Mouse (Mus musculus) bone marrow, adult 2 months (tissue): ENCODE measurements around the gene Matn1.

Experiments used
- CTCF ChIP-seq: fragments of 200-500 bp; IDR thresholded peaks from 2 replicates; pipeline ENCODE4 v1.5.1; 2011; ENCODE audit warnings: low read length, control low read depth; ENCODE audit not compliant: control insufficient read depth, insufficient read depth
- POLR2A ChIP-seq: fragments of 200-500 bp; IDR thresholded peaks from 2 replicates; pipeline ENCODE4 v1.6.1; 2011; ENCODE audit warnings: low read depth, mild to moderate bottlenecking, control low read depth, low read length, borderline replicate concordance; ENCODE audit not compliant: control insufficient read depth

DNA sequence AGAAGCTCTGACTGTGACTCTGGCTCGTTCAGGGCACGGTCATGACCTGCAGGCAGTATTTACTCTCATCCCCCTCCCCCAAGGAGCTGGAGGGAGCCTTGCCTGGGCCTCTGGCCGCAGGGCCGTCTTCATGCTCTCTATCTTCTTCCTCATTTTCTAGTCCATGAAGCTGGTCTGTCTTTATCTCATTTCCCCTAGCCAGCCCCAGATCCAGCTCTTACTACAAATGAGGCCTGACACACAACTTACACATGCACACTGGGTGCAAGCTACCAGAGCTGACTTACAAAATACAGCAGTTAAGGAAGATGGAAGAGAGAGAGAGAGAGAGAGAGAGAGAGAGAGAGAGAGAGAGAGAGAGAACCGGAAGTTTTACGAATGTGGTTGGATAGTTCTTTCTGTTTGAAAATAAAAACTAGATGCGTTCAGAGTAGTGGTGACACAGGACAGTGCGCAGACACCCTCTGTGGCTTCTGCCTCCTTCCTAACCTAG is 41.9 kb upstream of the Matn1 start:
- TF ChIP-seq POLR2A (no peak), CTCF (no peak)
